Mouse (Mus musculus) brain, embryonic 14.5 days (tissue): ENCODE measurements around the gene Rad9b. TPM values are rescaled to one million over a fixed set of nuclear protein-coding genes. Genes with fewer than 3 reads are reported as not detected.
A peak's percentile ranks its signal among the peaks of the same experiment; 100 is the strongest.

Experiments
- DNase-seq: peaks from one replicate; pipeline ENCODE4 v3.0.0-alpha.2; 2011; ENCODE audit warnings: low read depth
- CTCF ChIP-seq: fragments of 200-500 bp; IDR thresholded peaks from 2 replicates; pipeline ENCODE4 v1.5.1; 2012; ENCODE audit warnings: inconsistent platforms, mild to moderate bottlenecking, moderate library complexity, borderline replicate concordance; ENCODE audit not compliant: insufficient read depth, insufficient read length; ENCODE audit errors: extremely low read depth
- POLR2A ChIP-seq: fragments of 200-500 bp; IDR thresholded peaks from 2 replicates; pipeline ENCODE4 v1.6.1; 2012; ENCODE audit warnings: mild to moderate bottlenecking, inconsistent platforms, borderline replicate concordance; ENCODE audit not compliant: poor library complexity, insufficient read depth, insufficient read length, severe bottlenecking; ENCODE audit errors: extremely low read depth
- polyA plus RNA-seq: library from polyadenylated mRNA; depleted of rRNA; stranded (reverse); fragments of >200 nt; gene quantifications from 2 replicates; pipeline ENCODE4 v1.2.3, GENCODE M21; 2012; rRNA removed

Rad9b gene
- polyA plus RNA-seq, 1 experiment: 21.8 TPM

DNA sequence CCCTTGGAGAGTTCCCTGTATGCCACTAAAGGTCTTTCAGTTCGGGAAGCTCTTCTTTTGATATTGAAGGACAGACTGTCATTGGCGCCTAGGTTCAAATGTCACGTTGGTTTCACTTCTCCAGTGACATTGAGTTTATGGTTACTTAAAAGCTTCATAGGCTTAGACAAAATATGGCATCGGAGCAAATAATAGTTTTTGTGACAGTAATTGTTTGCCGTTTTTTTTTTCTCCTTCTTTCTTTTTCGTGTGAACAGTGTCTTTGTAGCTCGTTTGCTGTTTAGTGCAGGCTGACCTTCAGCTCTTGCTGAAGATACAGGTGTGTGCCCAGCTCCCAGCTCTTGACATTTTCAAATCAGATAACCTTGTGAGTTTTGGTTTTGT lies 68.3 kb downstream of the Rad9b start:
- no peak for DNase-seq
- TF ChIP-seq CTCF (no peak), POLR2A (no peak)

DNA sequence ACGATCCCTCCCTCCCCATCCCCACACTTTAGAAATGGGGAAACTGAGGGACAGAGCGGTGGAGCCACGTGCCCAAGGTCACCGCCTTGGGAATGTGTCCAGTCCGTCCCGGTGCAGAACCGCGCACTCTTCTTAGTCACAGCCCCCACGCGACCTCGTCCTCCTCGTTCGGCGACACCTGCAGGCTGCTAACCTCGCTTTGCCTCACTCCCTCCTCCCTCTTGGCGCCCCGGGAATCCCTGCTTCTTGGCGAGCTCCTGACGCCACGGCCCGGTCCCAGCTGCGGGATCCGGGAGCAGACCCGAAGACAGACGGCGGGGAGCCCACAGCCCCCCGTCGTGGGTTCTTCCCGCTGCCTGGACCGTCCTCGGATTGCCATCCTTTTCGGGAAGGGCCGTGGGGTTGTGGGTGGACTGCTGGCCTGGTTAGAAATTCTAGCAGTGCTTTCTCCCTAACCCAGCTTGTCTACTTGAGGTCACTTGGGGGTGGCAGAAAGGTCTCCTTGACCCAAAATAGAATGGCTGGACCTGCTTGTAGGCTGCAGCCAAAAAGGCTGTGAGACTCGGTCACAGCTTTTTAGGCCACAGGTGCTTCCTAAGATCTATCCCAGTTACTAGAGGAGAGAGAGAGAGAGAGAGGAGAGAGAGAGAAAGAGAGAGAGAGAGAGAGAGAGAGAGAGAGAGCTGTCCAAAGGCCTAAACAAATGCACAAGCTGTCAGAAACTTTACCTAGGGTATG lies 68.8 kb downstream of the Rad9b start:
- no peak for TF ChIP-seq POLR2A
- no peak for TF ChIP-seq CTCF
- peak; percentile 67 for DNase-seq

- TF ChIP-seq POLR2A (peak; percentile 80), CTCF (no peak)
These were observed 69.6 kb downstream of the Rad9b start, which contains the start of gene Pptc7 for GRCm38 (mm10) chr5:122284183-122285028. Gene Pptc7, plus strand, starts transcription at chr5:122284365.

DNA sequence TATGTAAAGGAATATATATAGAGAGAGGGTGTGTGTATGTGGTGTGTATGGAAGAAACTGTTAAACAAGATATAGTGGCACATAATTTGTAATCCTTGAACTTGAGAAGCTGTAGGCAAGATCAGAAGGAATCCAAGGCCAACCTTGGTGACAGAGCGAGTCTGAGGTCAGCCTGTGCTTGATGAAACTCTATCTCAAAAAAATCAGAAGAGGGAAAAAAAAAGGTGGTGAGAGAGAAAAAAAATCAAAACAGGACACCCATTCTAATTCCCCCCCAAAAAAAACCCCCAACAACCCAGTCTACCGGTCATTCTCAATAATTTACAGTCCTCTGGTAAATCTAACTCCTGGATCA lies 70.2 kb downstream of the Rad9b start:
- no peak for DNase-seq
- no peak for TF ChIP-seq CTCF
- no peak for TF ChIP-seq POLR2A

More at GRCm38 (mm10) chr5:122284183-122285028, 69.6 kb downstream of the Rad9b start, which contains the start of gene Pptc7:
- peak; percentile 97 for DNase-seq

GRCm38 (mm10) chr5:122280827-122281462 lies 73.1 kb downstream of the Rad9b start:
- DNase-seq: no peak
- no peak for TF ChIP-seq CTCF
- TF ChIP-seq POLR2A: no peak

- TF ChIP-seq CTCF (no peak), POLR2A (no peak)
- DNase-seq: no peak
These were observed 73.6 kb downstream of the Rad9b start for GRCm38 (mm10) chr5:122280422-122280826.

DNA sequence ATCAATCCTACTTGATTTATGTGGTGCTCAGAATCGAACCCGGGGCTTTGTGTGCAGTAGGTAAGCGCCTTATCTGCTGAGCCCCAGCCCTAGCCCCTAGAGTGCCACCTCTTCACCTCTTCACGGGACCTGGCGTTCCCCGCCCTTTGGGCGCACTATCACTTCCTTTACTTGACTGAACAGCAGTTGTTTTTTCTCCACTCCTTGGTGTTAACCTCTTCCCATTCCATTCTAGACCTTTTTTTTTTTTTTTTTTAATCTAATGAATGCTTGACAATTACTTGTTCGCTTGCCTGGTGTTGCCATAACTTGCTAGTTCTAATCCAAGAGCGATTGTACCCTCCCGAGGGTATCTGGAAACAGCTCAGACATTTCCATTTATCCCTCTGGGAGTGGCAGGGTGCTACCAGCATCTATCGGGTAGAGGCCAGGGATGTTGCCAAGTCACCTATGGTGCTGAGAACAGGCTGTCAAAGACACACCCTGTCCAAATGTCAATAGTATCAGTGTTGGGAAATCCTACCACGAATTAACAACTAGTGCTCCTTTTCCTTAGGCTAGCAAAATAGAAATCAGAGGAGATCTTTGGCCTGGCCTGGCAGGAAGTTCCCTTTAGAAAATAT lies 74.1 kb downstream of the Rad9b start:
- no peak for DNase-seq
- no peak for TF ChIP-seq POLR2A
- no peak for TF ChIP-seq CTCF

DNA sequence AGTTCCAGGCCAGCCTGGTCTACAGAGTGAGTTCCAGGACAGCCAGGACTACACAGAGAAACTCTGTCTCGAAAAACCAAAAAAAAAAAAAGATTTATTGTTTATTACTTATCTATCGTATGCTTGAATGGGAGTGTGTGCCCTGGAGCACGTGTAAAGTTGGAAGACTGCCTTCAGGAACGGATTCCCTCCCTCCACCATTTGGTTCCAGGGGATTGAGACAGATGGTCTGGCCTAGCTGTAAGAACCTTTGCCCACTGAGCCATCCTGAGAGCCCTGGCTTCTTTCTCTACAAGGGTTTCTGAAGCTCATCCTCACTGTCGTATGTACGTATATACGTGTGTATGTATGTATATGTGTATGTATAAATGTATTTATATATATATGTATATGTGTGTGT lies 75.1 kb downstream of the Rad9b start:
- TF ChIP-seq CTCF (no peak), POLR2A (no peak)
- no peak for DNase-seq

- DNase-seq: peak; percentile 76
- TF ChIP-seq POLR2A: no peak
- no peak for TF ChIP-seq CTCF
These were observed 79.2 kb downstream of the Rad9b start for GRCm38 (mm10) chr5:122274785-122275184.

Other genes with a start within 250 kb of the Rad9b start
- 0.07 and 0.24 TPM in 2 replicates for gene Ccdc63, start 213.4 kb downstream of the Rad9b start, polyA plus RNA-seq
- 270 and 345 TPM in 2 replicates for gene Ppp1cc, start 196.0 kb downstream of the Rad9b start, polyA plus RNA-seq
- gene Hvcn1, start 147.4 kb downstream of the Rad9b start, polyA plus RNA-seq: 2.3 and 2.4 TPM in 2 replicates
- 40.2 and 42.3 TPM in 2 replicates for gene Tctn1, start 89.8 kb downstream of the Rad9b start, polyA plus RNA-seq
- gene Pptc7, start 69.9 kb downstream of the Rad9b start, polyA plus RNA-seq: 11.8 and 13.4 TPM in 2 replicates
- 135 and 150 TPM in 2 replicates for gene Vps29, start 136 bp upstream of the Rad9b start, polyA plus RNA-seq
- gene Gpn3, start 17.6 kb upstream of the Rad9b start, polyA plus RNA-seq: 40.1 and 64.1 TPM in 2 replicates
- gene Fam216a, start 18.1 kb upstream of the Rad9b start, polyA plus RNA-seq: 127 and 158 TPM in 2 replicates
- gene Arpc3, start 37.6 kb upstream of the Rad9b start, polyA plus RNA-seq: 265 and 282 TPM in 2 replicates
- 43.1 and 53.4 TPM in 2 replicates for gene Anapc7, start 67.5 kb upstream of the Rad9b start, polyA plus RNA-seq
- gene Atp2a2, start 148.0 kb upstream of the Rad9b start, polyA plus RNA-seq: 102 and 136 TPM in 2 replicates